In the genomic region with DNA sequence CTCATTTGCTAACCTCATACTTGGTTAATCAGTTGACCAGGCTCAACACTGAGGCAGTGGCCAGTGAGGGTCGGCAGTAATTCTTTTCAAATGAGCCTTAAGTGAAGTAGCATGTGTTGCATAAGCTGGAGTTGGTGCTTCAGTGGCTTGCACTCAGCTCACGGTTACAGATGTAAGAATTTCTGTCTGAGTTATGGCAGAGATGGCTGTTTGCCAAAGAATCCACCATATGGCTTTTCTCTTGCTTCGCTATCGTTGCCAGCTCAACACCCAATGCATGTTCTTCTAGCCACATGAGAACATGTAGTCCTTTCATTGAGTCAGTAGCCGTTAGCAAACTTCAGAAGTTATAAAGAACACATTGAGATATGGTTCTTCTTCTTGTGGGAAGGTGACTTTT, we compare ENCODE assay signal across 16 mouse cellular contexts.
"Had no signal": no experiment of that assay in that cellular context is flagged by ENCODE, and none has a peak within 500 bp of the region (broad histone marks: within the 10 kb centered on the region; RNA-seq: fewer than 3 reads in every experiment).

No protein-coding gene starts in this region.

- H3K36me3 ChIP-seq: limb, embryonic 10.5 days; midbrain, embryonic 10.5 days; neural tube, embryonic 15.5 days; stomach, embryonic 15.5 days had no signal

- H3K9me3 ChIP-seq: limb, embryonic 10.5 days; liver, embryonic 15.5 days; midbrain, embryonic 10.5 days; neural tube, embryonic 15.5 days; stomach, embryonic 15.5 days had no signal

- H3K9ac ChIP-seq: liver, embryonic 15.5 days; neural tube, embryonic 15.5 days; stomach, embryonic 15.5 days had no signal

- DNase-seq: kidney, adult 11 months; kidney, adult 9 months; kidney, postnatal 4 days; lung, postnatal 36 days; midbrain, embryonic 14.5 days; thymus, adult 2 months; thymus, postnatal 25 days had no signal

- H3K27ac ChIP-seq: kidney, postnatal 0 days; left cerebral cortex, adult 2 months; limb, embryonic 10.5 days; liver, embryonic 15.5 days; midbrain, embryonic 10.5 days; neural tube, embryonic 15.5 days; stomach, embryonic 15.5 days had no signal

- H3K4me2 ChIP-seq: liver, embryonic 11.5 days; liver, embryonic 15.5 days; neural tube, embryonic 15.5 days; stomach, embryonic 15.5 days had no signal

- H3K4me3 ChIP-seq: left cerebral cortex, adult 2 months; limb, embryonic 10.5 days; liver, embryonic 15.5 days; midbrain, embryonic 10.5 days; myocyte; neural tube, embryonic 15.5 days; stomach, embryonic 15.5 days had no signal

- H3K27me3 ChIP-seq: liver, embryonic 15.5 days; neural tube, embryonic 15.5 days; stomach, embryonic 15.5 days had no signal
